Mouse (Mus musculus): ENCODE data around the gene Chd3. TPM values are rescaled to one million over a fixed set of nuclear protein-coding genes. Genes with fewer than 3 reads are reported as not detected.
A peak's percentile ranks its signal among the peaks of the same experiment; 100 is the strongest.

Gene Chd3
- total and polyA plus RNA-seq, 2 experiments from 2014 or later = 58.9 to 298 TPM

DNA sequence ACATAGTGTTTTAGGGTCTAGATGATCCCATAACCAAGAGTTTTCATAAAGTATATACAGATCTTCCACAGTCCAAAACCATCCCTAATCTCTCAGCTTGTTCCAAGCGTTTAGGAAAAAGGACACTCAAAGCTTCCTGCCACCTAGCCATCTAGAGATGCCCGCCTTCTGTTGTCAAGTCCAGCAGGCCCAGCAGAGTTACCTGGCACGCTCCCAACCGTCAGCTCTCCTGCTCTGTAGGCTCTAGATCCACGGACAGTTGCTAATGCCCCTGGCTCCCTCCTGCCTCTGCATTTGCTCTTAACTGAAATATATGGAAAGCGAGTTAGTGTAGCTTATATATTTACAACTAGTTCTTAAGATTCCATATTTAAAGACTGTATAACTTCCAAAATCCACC, 12.2 kb upstream of the Chd3 start:
- Histone ChIP-seq H3K36me3 (ENCODE audit: insufficient read depth, low read length) (no peaks in the 10 kb centered on the region), H3K4me1 (ENCODE audit: insufficient read depth, low read length) (no peaks in the 10 kb centered on the region), H3K9me3 (ENCODE audit: low read length) (no peaks in the 10 kb centered on the region), H3K4me3 (ENCODE audit: low read depth, low read length) (no peak overlapping the region), H3K27me3 (ENCODE audit: insufficient read depth, low read length) (no peaks in the 10 kb centered on the region), H3K9ac (replicated peaks; ENCODE audit: low read length, poor library complexity, severe bottlenecking) (no peak overlapping the region), H3K4me2 (ENCODE audit: low read depth, low read length, poor library complexity, severe bottlenecking) (no peak overlapping the region), H3K27ac (ENCODE audit: low read depth, low read length) (no peak overlapping the region)
- no peak for ATAC-seq (ENCODE audit: low FRiP score)
- DNase-seq (ENCODE audit: low spot score) = no peak
- 80% methylated on average over 6 of the region's 6 CpGs for WGBS
- TF ChIP-seq CTCF (IDR thresholded peaks at IDR 0.05) = no peak

DNA sequence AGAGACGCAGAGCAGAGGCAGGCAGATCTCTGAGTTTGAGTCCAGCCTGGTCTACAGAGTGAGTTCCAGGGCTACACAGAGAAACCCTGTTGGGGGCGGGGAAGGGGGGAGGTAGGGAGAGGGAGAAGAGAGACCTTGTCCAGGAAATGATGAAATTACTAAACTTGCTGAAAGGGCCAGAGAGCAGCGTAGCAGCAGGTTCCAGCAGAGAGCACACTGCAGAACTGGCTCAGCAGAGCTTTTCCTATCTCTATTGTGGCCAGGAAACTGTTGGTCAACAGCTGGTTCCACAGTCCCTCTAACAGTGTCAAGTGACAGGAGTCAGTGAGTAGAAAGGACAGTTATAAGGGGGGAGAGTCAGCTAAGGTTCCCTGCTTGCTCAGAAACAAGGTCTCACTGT, 10.4 kb upstream of the Chd3 start:
- Histone ChIP-seq H3K27me3 (ENCODE audit: insufficient read depth, low read length) (no peaks in the 10 kb centered on the region), H3K9ac (replicated peaks; ENCODE audit: low read length, poor library complexity, severe bottlenecking) (no peak overlapping the region), H3K36me3 (ENCODE audit: insufficient read depth, low read length) (0 out of 2 replicates have a peak, but pooled peaks cover 3% of the 10 kb centered on the region), H3K27ac (ENCODE audit: low read depth, low read length) (no peak overlapping the region), H3K4me3 (ENCODE audit: low read depth, low read length) (no peak overlapping the region), H3K4me2 (ENCODE audit: low read depth, low read length, poor library complexity, severe bottlenecking) (no peak overlapping the region), H3K4me1 (ENCODE audit: insufficient read depth, low read length) (no peaks in the 10 kb centered on the region), H3K9me3 (ENCODE audit: low read length) (no peaks in the 10 kb centered on the region)
- DNase-seq (ENCODE audit: low spot score) (no peak), ATAC-seq (ENCODE audit: low FRiP score) (no peak)
- 93% methylated on average over 3 of the region's 3 CpGs for WGBS
- TF ChIP-seq CTCF (IDR thresholded peaks at IDR 0.05) = no peak

GRCm38 (mm10) chr11:69377766-69378165, 8.6 kb upstream of the Chd3 start:
- WGBS = 85% methylated on average over 3 of the region's 3 CpGs
- no peak overlapping the region for H3K27ac ChIP-seq (ENCODE audit: low read depth, low read length)
- H3K9me3 ChIP-seq (ENCODE audit: low read length) = no peaks in the 10 kb centered on the region
- DNase-seq (ENCODE audit: low spot score) (no peak), ATAC-seq (ENCODE audit: low FRiP score) (no peak)
- no peak overlapping the region for H3K4me2 ChIP-seq (ENCODE audit: low read depth, low read length, poor library complexity, severe bottlenecking)
- no peak overlapping the region for H3K4me3 ChIP-seq (ENCODE audit: low read depth, low read length)
- no peaks in the 10 kb centered on the region for H3K27me3 ChIP-seq (ENCODE audit: insufficient read depth, low read length)
- peaks cover 5% of the 10 kb centered on the region; the same call in 1 of the 2 replicates for H3K36me3 ChIP-seq (ENCODE audit: insufficient read depth, low read length)
- TF ChIP-seq CTCF (IDR thresholded peaks at IDR 0.05) = no peak
- no peak overlapping the region for H3K9ac ChIP-seq (replicated peaks; ENCODE audit: low read length, poor library complexity, severe bottlenecking)
- H3K4me1 ChIP-seq (ENCODE audit: insufficient read depth, low read length) = no peaks in the 10 kb centered on the region

- DNase-seq (ENCODE audit: low spot score) (no peak), ATAC-seq (ENCODE audit: low FRiP score) (no peak)
- Histone ChIP-seq H3K9ac (replicated peaks; ENCODE audit: low read length, poor library complexity, severe bottlenecking) (no peak overlapping the region), H3K4me3 (ENCODE audit: low read depth, low read length) (no peak overlapping the region), H3K4me1 (ENCODE audit: insufficient read depth, low read length) (peaks cover 6% of the 10 kb centered on the region; the same call in 1 of the 2 replicates), H3K27me3 (ENCODE audit: insufficient read depth, low read length) (no peaks in the 10 kb centered on the region), H3K36me3 (ENCODE audit: insufficient read depth, low read length) (peaks cover 5% of the 10 kb centered on the region; the same call in 1 of the 2 replicates), H3K27ac (ENCODE audit: low read depth, low read length) (no peak overlapping the region), H3K4me2 (ENCODE audit: low read depth, low read length, poor library complexity, severe bottlenecking) (no peak overlapping the region), H3K9me3 (ENCODE audit: low read length) (no peaks in the 10 kb centered on the region)
- no peak for TF ChIP-seq CTCF (IDR thresholded peaks at IDR 0.05)
- 89% methylated on average over 4 of the region's 4 CpGs for WGBS
These were observed 6.4 kb upstream of the Chd3 start for GRCm38 (mm10) chr11:69375646-69376045.

- Histone ChIP-seq H3K9me3 (ENCODE audit: low read length) (no peaks in the 10 kb centered on the region), H3K9ac (replicated peaks; ENCODE audit: low read length, poor library complexity, severe bottlenecking) (no peak overlapping the region), H3K4me2 (ENCODE audit: low read depth, low read length, poor library complexity, severe bottlenecking) (no peak overlapping the region), H3K36me3 (ENCODE audit: insufficient read depth, low read length) (peaks cover 5% of the 10 kb centered on the region; the same call in 1 of the 2 replicates), H3K27me3 (ENCODE audit: insufficient read depth, low read length) (no peaks in the 10 kb centered on the region), H3K27ac (ENCODE audit: low read depth, low read length) (no peak overlapping the region), H3K4me1 (ENCODE audit: insufficient read depth, low read length) (peaks cover 6% of the 10 kb centered on the region; the same call in 1 of the 2 replicates), H3K4me3 (ENCODE audit: low read depth, low read length) (no peak overlapping the region)
- no peak for TF ChIP-seq CTCF (IDR thresholded peaks at IDR 0.05)
- WGBS = 94% methylated on average over 16 of the region's 16 CpGs
- no peak for ATAC-seq (ENCODE audit: low FRiP score)
- DNase-seq (ENCODE audit: low spot score) = no peak
These were observed 4.2 kb upstream of the Chd3 start for GRCm38 (mm10) chr11:69373223-69373965.

- no peak overlapping the region for H3K9ac ChIP-seq (replicated peaks; ENCODE audit: low read length, poor library complexity, severe bottlenecking)
- no peaks in the 10 kb centered on the region for H3K27me3 ChIP-seq (ENCODE audit: insufficient read depth, low read length)
- 64% methylated on average over 3 of the region's 3 CpGs for WGBS
- H3K9me3 ChIP-seq (ENCODE audit: low read length) = no peaks in the 10 kb centered on the region
- ATAC-seq (ENCODE audit: low FRiP score) (no peak), DNase-seq (ENCODE audit: low spot score) (no peak)
- H3K4me3 ChIP-seq (ENCODE audit: low read depth, low read length) = no peak overlapping the region
- H3K4me1 ChIP-seq (ENCODE audit: insufficient read depth, low read length) = peaks cover 6% of the 10 kb centered on the region; the same call in 1 of the 2 replicates
- H3K27ac ChIP-seq (ENCODE audit: low read depth, low read length) = no peak overlapping the region
- peak; percentile 70 for TF ChIP-seq CTCF (IDR thresholded peaks at IDR 0.05)
- peaks cover 5% of the 10 kb centered on the region; the same call in 1 of the 2 replicates for H3K36me3 ChIP-seq (ENCODE audit: insufficient read depth, low read length)
- H3K4me2 ChIP-seq (ENCODE audit: low read depth, low read length, poor library complexity, severe bottlenecking) = no peak overlapping the region
These were observed 3.6 kb upstream of the Chd3 start for GRCm38 (mm10) chr11:69372780-69373170.

All from midbrain, postnatal 0 days (tissue).